Mouse (Mus musculus): ENCODE data around the gene Hdgf.

Hdgf gene

GRCm38 (mm10) chr3:87909381-87909780 lies 3.3 kb downstream of the Hdgf start:
- no peak for DNase-seq (ENCODE audit: extremely low read depth, low read depth, low spot score)

- no peak for DNase-seq (ENCODE audit: extremely low read depth, low read depth, low spot score)
These were observed 3.8 kb downstream of the Hdgf start for GRCm38 (mm10) chr3:87909874-87910273.

- DNase-seq (ENCODE audit: extremely low read depth, low read depth, low spot score), result no peak
These were observed 4.5 kb downstream of the Hdgf start for GRCm38 (mm10) chr3:87910573-87911141.

- no peak for DNase-seq (ENCODE audit: extremely low read depth, low read depth, low spot score)
These were observed 7.4 kb downstream of the Hdgf start for GRCm38 (mm10) chr3:87913491-87913890.

- no peak for DNase-seq (ENCODE audit: extremely low read depth, low read depth, low spot score)
These were observed 7.8 kb downstream of the Hdgf start for GRCm38 (mm10) chr3:87913891-87914290.

- DNase-seq (ENCODE audit: extremely low read depth, low read depth, low spot score), result no peak
These were observed 10.9 kb downstream of the Hdgf start for GRCm38 (mm10) chr3:87916990-87917389.

- DNase-seq (ENCODE audit: extremely low read depth, low read depth, low spot score), result no peak
These were observed 12.4 kb downstream of the Hdgf start for GRCm38 (mm10) chr3:87918551-87918950.

GRCm38 (mm10) chr3:87919336-87920108 lies 13.4 kb downstream of the Hdgf start, which contains the start of gene Mrpl24:
TSS of gene Mrpl24 (plus strand) at chr3:87919506.
- DNase-seq (ENCODE audit: extremely low read depth, low read depth, low spot score), result peak; percentile 78

- no peak for DNase-seq (ENCODE audit: extremely low read depth, low read depth, low spot score)
These were observed 14.3 kb downstream of the Hdgf start for GRCm38 (mm10) chr3:87920270-87920943.

- DNase-seq (ENCODE audit: extremely low read depth, low read depth, low spot score), result no peak
These were observed 18.9 kb downstream of the Hdgf start for GRCm38 (mm10) chr3:87924996-87925395.

- no peak for DNase-seq (ENCODE audit: extremely low read depth, low read depth, low spot score)
These were observed 21.3 kb downstream of the Hdgf start for GRCm38 (mm10) chr3:87927452-87927851.

GRCm38 (mm10) chr3:87929341-87930077 lies 23.4 kb downstream of the Hdgf start:
- no peak for DNase-seq (ENCODE audit: extremely low read depth, low read depth, low spot score)

- peak; percentile 59 for DNase-seq (ENCODE audit: extremely low read depth, low read depth, low spot score)
These were observed 24.1 kb downstream of the Hdgf start, which contains the start of the genes Isg20l2 and Rrnad1 for GRCm38 (mm10) chr3:87930078-87930795. TSS of gene Isg20l2 (plus strand) at chr3:87930314. TSS of gene Rrnad1 (minus strand) at chr3:87930717.

GRCm38 (mm10) chr3:87934026-87934425 lies 27.9 kb downstream of the Hdgf start:
- no peak for DNase-seq (ENCODE audit: extremely low read depth, low read depth, low spot score)

GRCm38 (mm10) chr3:87934501-87934900 lies 28.4 kb downstream of the Hdgf start:
- no peak for DNase-seq (ENCODE audit: extremely low read depth, low read depth, low spot score)

GRCm38 (mm10) chr3:87935201-87935600 lies 29.1 kb downstream of the Hdgf start:
- no peak for DNase-seq (ENCODE audit: extremely low read depth, low read depth, low spot score)

GRCm38 (mm10) chr3:87935776-87936175 lies 29.7 kb downstream of the Hdgf start:
- no peak for DNase-seq (ENCODE audit: extremely low read depth, low read depth, low spot score)

GRCm38 (mm10) chr3:87940611-87941010 lies 34.5 kb downstream of the Hdgf start:
- no peak for DNase-seq (ENCODE audit: extremely low read depth, low read depth, low spot score)

GRCm38 (mm10) chr3:87942471-87942870 lies 36.4 kb downstream of the Hdgf start:
- DNase-seq (ENCODE audit: extremely low read depth, low read depth, low spot score), result no peak

- no peak for DNase-seq (ENCODE audit: extremely low read depth, low read depth, low spot score)
These were observed 37.5 kb downstream of the Hdgf start for GRCm38 (mm10) chr3:87943586-87943985.

Measured in fat pad, adult 2 months (tissue).